Mouse (Mus musculus): ENCODE measurements around the gene Kcp. TPM values are rescaled to one million over a fixed set of nuclear protein-coding genes. Genes with fewer than 3 reads are reported as not detected.

Kcp gene
- polyA plus RNA-seq, 1 experiment from 2014 or later = 3.2 TPM

DNA sequence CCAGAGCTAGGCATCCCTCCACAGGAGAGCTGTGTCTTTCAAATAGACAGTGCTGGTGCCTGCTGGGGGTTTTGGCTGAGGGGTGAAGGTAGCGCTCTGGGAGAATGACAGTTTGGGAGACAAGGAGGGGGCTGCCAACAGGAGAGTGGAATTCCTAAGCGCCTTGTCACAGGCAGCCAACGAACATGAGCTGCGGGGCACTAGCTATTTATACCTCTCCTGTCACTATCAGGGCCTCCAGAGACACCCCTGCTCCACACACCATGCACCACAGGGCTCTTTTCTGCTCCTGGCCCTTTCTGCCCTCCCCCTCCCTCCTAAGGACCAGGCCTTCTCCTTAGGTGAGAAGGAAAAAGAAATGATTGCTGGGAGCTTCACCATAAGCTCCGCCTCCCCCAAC, 76.3 kb downstream of the Kcp start:
- H3K4me1 ChIP-seq = peaks cover 21% of the 10 kb centered on the region

DNA sequence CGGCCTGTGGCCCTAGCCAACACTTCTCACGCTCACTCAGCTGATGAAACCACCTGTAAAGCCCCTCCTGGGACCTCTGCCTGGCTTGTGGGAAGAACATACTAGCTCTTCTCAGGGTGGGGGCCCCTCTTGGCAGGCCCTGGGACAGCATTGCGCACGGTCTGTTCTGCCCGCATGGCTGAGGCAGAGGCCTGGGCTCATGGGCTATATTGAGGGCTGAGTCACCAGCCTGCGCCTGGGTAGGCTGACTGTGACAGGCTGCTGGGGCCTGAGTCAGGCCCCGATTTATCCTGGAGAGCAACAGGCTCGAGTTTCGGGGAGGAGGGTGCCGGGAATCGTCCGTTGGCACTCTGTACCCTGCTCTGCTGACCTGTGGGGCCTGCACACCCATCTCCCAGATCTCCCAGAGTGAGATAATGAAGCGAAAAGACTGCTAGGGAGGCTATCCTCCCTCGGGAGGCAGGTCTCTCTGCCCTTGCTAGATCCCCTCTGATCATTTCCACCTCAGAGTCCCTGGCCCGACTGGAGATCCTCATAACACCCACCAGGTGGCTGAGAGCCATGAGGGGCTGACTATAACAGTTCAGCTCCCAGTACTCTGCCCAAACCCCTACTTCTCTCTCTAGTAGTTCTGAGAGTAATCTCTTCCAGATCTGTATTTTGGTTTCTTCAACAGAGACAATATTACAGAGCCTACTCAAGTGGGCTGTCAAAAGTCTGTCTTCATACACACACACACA, 76.9 kb downstream of the Kcp start:
- H3K9ac ChIP-seq = no peak overlapping the region

More for the DNA sequence above, 76.3 kb downstream of the Kcp start:
- WGBS (ENCODE audit: insufficient replicate concordance) = 37% methylated on average over 5 of the region's 5 CpGs
- Histone ChIP-seq H3K27ac (no peak overlapping the region), H3K9me3 (replicated peaks) (no peaks in the 10 kb centered on the region), H3K4me2 (no peak overlapping the region), H3K9ac (no peak overlapping the region), H3K4me3 (no peak overlapping the region), H3K36me3 (no peaks in the 10 kb centered on the region), H3K27me3 (replicated peaks) (peaks cover 71% of the 10 kb centered on the region)
- ATAC-seq = no peak

DNA sequence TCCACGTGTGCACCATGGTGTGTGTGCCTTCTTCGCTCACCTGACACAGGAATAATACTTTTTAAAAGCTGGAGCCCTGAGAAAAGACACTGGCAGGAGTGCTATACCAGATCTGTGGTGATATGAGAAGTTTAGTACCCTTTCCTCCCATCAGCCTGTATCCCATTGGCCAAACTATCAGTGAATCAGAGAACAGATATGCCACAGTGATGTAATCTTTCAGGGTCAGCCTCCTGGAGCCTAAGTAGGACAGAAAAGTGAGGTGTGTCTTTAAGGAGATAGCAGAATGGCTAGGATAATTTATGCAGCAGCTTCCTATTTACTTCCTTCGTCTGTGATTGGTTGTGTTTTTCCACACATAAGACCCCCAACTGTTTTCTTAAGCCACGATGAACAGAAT, 79.6 kb downstream of the Kcp start:
- Histone ChIP-seq H3K9me3 (replicated peaks) (no peaks in the 10 kb centered on the region), H3K4me2 (no peak overlapping the region), H3K4me1 (no peaks in the 10 kb centered on the region), H3K9ac (no peak overlapping the region), H3K4me3 (no peak overlapping the region), H3K27ac (no peak overlapping the region), H3K27me3 (replicated peaks) (peaks cover 46% of the 10 kb centered on the region), H3K36me3 (no peaks in the 10 kb centered on the region)
- WGBS (ENCODE audit: insufficient replicate concordance) = 47% methylated on average over 4 of the region's 4 CpGs
- ATAC-seq = no peak

More for the DNA sequence above, 76.9 kb downstream of the Kcp start:
- H3K27me3 ChIP-seq (replicated peaks) = peaks cover 64% of the 10 kb centered on the region
- H3K4me2 ChIP-seq = no peak overlapping the region
- no peaks in the 10 kb centered on the region for H3K36me3 ChIP-seq
- WGBS (ENCODE audit: insufficient replicate concordance) = 44% methylated on average over 15 of the region's 15 CpGs
- no peak for ATAC-seq
- H3K4me3 ChIP-seq = no peak overlapping the region
- H3K27ac ChIP-seq = no peak overlapping the region
- no peaks in the 10 kb centered on the region for H3K9me3 ChIP-seq (replicated peaks)
- peaks cover 19% of the 10 kb centered on the region for H3K4me1 ChIP-seq

DNA sequence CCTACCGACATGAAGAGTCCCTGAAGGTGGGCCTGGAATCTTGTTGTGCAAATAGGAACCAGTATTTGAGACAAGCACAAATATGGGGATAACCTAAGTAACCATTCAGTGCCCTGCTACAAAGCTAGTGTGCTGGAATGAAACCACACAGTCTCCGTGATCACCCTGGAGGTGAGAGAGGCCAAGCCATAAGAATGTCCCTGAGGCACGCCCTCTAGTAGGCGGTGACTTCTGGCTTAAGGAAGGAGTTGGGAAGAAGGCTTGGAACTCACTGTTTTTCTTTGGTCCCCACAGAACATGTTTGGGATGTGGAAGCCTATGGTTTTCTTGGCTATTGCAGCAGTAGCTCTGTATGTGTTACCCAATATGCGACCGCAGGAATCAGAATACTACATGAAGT, 81.4 kb downstream of the Kcp start:
- WGBS (ENCODE audit: insufficient replicate concordance) = 69% methylated on average over 6 of the region's 6 CpGs
- no peak for ATAC-seq

DNA sequence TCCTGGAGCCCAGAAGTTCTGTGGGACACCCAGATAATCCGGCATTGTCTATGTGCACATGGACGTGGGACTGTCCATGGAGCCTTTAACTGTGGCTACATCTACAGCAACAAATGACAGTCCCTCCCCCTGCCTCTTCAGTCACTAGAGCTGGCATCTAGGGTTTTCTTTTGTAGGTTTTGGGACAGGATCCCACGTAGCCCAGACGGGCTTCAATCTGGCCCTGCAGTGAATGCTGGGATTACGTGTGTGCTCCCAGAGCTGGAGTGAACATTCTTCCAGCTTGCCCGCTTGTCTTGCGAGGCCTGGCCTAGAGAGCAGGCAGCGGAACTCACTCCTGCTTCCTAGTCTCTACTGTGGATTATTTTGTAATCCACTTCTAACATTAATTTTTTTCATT, 82.6 kb downstream of the Kcp start:
- Histone ChIP-seq H3K27ac (no peak overlapping the region), H3K4me2 (no peak overlapping the region), H3K36me3 (no peaks in the 10 kb centered on the region), H3K27me3 (replicated peaks) (peaks cover 24% of the 10 kb centered on the region; the same call in 1 of the 2 replicates), H3K4me3 (no peak overlapping the region), H3K9me3 (replicated peaks) (no peaks in the 10 kb centered on the region), H3K4me1 (no peaks in the 10 kb centered on the region), H3K9ac (no peak overlapping the region)
- 70% methylated on average over 8 of the region's 8 CpGs for WGBS (ENCODE audit: insufficient replicate concordance)
- no peak for ATAC-seq

More for the DNA sequence above, 81.4 kb downstream of the Kcp start:
- H3K4me1 ChIP-seq = no peaks in the 10 kb centered on the region
- no peak overlapping the region for H3K9ac ChIP-seq
- no peaks in the 10 kb centered on the region for H3K36me3 ChIP-seq
- no peaks in the 10 kb centered on the region for H3K9me3 ChIP-seq (replicated peaks)
- H3K27ac ChIP-seq = no peak overlapping the region
- H3K27me3 ChIP-seq (replicated peaks) = peaks cover 35% of the 10 kb centered on the region
- H3K4me3 ChIP-seq = no peak overlapping the region
- H3K4me2 ChIP-seq = no peak overlapping the region

Other genes with a start within 250 kb of the Kcp start
- gene Hilpda, start 235.5 kb downstream of the Kcp start, polyA plus RNA-seq (2016; fragmentation: Nextera tagmentation; extraction: Ambion mirVana) = 19.1 and 20.0 TPM in 2 replicates
- 0.20 and 0.31 TPM in 2 replicates for gene Fam71f2, start 228.4 kb downstream of the Kcp start, polyA plus RNA-seq (2016; fragmentation: Nextera tagmentation; extraction: Ambion mirVana)
- not detected in 2 replicates for gene Fam71f1, start 188.8 kb downstream of the Kcp start, polyA plus RNA-seq (2016; fragmentation: Nextera tagmentation; extraction: Ambion mirVana)
- gene Calu, start 159.9 kb downstream of the Kcp start, polyA plus RNA-seq (2016; fragmentation: Nextera tagmentation; extraction: Ambion mirVana) = 127 and 131 TPM in 2 replicates
- 0.08 TPM in 1 of 2 replicates, not detected in the other for gene Opn1sw, start 119.5 kb downstream of the Kcp start, polyA plus RNA-seq (2016; fragmentation: Nextera tagmentation; extraction: Ambion mirVana)
- gene Ccdc136, start 111.6 kb downstream of the Kcp start, polyA plus RNA-seq (2016; fragmentation: Nextera tagmentation; extraction: Ambion mirVana) = 0.94 and 1.8 TPM in 2 replicates
- gene Flnc, start 74.7 kb downstream of the Kcp start, polyA plus RNA-seq (2016; fragmentation: Nextera tagmentation; extraction: Ambion mirVana) = 2.2 and 2.8 TPM in 2 replicates
- 149 and 161 TPM in 2 replicates for gene Atp6v1f, start 40.2 kb downstream of the Kcp start, polyA plus RNA-seq (2016; fragmentation: Nextera tagmentation; extraction: Ambion mirVana)
- not detected in 2 replicates for gene Atp6v1fnb, start 36.5 kb downstream of the Kcp start, polyA plus RNA-seq (2016; fragmentation: Nextera tagmentation; extraction: Ambion mirVana)
- 5.9 and 7.2 TPM in 2 replicates for gene Irf5, start 18.7 kb upstream of the Kcp start, polyA plus RNA-seq (2016; fragmentation: Nextera tagmentation; extraction: Ambion mirVana)
- gene Tnpo3, start 101.9 kb upstream of the Kcp start, polyA plus RNA-seq (2016; fragmentation: Nextera tagmentation; extraction: Ambion mirVana) = 55.2 and 56.6 TPM in 2 replicates
- gene Tspan33, start 186.3 kb upstream of the Kcp start, polyA plus RNA-seq (2016; fragmentation: Nextera tagmentation; extraction: Ambion mirVana) = 197 and 203 TPM in 2 replicates
- gene Smo, start 227.6 kb upstream of the Kcp start, polyA plus RNA-seq (2016; fragmentation: Nextera tagmentation; extraction: Ambion mirVana) = 10.4 and 11.1 TPM in 2 replicates